Mouse (Mus musculus) A20 (cell line): ENCODE results near the gene Erg.

Source experiments
- DNase-seq: peaks from one replicate; pipeline ENCODE4 v3.0.0-alpha.2; 2011; ENCODE audit warnings: low read depth, low spot score

The Erg gene

DNA sequence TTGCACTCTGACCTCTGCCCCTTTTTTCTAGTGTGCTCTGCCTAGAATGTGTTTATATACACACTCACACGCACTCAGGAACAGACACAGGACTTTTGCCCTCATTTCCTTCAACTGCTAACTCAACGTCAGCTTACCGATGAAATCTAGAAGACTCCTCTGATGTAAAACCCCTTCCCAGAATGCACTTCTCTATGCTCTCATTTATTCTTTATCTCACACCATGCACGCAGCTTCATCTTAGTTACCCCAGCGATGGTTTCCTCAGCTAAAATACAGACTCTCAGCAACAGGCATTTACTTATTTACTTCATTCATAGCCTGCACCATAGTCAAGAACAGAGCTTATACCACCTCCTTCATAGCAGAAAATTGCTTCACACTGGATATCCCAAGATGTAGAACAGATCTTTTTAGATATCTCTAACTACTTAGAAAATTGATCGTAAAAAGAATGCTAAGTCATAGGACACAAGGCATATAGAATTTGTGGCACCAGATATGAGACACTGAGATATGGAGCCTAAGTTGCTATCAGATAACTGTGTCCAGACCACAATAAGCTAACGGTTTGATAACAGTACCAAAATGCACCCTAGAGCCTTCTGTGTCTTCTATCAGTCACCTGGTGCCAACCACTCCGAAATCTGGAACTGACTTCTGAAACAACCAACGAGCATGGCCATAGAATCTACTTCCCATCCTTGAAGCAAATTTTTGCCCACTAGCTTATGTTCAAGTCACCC, 98.6 kb downstream of the Erg start:
- DNase-seq, result no peak

DNA sequence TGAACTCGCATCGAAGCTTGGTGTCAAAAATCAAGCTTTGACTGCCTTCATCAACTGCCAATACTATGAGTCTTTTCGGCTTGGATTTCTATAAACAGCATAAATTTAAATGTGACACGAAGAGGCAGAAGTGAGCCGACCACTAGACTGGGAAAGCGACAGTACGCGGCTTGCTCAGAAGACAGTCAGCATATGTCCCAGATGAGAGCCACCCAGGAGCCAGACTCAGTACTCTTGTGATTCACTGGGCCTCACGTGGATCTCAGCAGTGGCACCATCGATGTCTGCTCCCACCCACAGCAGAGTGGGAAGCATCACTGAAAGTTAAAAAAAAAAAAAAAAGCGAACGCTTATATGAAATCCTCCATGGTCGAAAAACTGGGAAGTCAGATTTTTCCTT, 105.2 kb downstream of the Erg start:
- DNase-seq, result no peak

GRCm38 (mm10) chr16:95478558-95478957, 107.8 kb downstream of the Erg start:
- DNase-seq, result no peak

DNA sequence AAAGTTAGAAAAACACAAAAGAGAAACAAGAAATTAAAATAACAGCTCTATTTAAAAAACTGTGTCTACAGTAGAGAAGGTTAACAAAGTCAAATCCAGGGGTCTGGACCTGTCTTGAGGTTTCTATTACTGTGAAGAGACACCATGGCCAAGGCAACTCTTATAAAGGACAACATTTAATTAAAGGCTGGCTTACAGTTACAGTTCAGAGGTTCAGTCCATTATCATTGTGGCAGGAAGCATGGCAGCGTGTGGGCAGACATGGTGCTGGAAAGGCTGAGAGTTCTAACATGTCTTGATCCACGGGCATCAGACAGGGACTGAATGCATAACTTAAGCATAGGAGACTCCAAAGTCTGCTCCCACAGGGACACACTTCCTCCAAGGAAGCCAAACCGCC, 111.4 kb downstream of the Erg start:
- DNase-seq, result no peak

- no peak for DNase-seq
Measured at GRCm38 (mm10) chr16:95473946-95474345, 112.4 kb downstream of the Erg start.

DNA sequence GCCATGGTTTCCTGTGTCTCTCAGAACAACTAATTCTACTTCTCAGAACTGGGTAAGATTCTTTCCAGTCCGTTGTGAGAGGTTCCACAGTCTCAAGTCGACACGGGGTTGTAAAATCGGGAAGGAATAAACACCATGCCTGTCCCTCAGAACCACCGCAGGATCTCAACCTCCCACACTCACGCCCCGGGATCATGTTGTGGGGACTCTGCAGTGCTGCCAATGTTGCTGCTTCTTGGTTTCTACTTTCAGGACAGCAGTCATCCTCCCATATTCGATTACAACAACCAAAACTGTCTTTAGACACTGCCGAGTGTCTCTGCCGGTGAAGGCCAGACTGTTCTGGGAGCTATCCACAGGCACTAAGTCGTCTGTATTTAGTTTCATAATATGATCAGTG, 113.6 kb downstream of the Erg start:
- DNase-seq, result no peak

DNA sequence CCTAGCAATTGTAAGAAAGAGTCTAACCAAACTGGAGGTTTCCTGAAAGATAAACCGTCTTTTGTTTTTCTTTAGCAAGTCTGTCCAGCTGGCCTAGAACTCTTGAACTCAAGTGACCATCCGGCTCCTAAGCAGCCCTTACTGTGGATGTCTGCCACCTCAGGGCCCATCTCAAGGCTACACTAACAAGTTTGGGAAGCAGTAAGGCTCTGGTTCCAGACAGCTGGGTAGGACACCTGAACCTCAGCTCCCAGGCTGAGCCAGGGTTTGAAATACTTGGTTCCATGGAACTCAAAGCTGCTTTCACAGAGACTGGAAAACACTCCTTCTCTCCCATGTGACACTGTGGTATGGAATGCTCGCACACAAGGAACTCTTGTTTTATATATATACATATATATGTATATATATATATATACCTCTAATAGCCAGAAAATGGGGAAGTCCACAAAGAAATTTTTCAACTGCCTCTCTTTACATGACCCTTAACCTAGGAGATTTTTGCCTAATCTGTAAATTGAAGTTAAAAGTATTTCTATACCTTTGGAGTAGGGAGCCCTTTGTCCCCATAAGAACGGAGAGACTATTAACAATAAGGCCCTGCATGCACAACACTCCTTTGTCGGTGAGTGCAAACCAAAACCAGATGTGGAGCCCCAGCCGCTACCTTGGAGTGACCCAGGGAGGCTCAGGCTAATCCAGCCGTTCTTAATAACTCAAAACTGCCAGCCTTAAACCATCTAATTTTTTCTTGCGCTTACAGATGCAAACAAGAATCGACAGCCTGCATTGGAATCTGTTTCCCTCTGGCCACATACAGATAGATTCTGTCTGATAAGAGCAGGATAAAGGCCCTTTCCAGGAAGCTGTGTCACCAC, 116.9 kb downstream of the Erg start:
- no peak for DNase-seq

GRCm38 (mm10) chr16:95467893-95468292, 118.5 kb downstream of the Erg start:
- DNase-seq, result no peak

DNA sequence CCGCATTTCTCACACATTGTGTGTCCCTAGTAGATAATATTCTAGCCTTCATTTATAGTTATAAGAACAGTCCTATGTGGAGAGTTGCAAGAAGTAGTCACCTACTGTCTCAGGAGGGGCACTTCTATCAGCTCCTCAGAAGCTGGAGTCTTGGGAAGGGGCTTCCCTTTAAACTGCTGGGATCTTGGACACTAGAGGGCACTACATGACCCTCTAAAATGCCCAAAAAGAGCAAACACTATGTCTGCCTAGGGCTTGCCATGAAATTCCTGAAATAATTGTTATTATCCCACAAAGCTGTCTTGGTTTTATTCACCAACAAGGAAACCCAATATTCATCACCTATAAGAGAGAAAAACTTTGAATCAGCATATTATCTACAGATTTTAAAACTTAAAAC, 119.8 kb downstream of the Erg start:
- DNase-seq, result peak; percentile 15

GRCm38 (mm10) chr16:95464609-95465008, 121.8 kb downstream of the Erg start:
- DNase-seq, result no peak

DNA sequence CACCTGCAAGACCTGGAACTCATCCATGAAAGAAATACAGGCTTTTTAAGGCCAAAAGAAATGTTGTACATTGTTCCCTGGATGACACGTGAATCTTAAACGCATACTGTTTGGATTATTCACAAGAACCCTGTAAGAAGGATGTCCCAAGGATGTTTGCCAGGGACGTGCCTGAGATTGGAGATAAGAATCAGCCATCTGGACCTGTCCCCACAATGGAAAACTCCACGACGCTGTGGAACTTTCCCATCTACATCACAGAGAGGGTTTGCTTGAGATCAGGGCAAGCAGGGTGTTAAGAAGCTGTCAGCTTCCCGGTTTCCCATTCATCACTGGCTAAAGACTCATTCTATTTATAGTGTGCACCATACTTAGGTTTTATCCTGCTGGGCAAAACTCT, 122.6 kb downstream of the Erg start:
- no peak for DNase-seq

- no peak for DNase-seq
Measured at GRCm38 (mm10) chr16:95461941-95462340, 124.5 kb downstream of the Erg start.

DNA sequence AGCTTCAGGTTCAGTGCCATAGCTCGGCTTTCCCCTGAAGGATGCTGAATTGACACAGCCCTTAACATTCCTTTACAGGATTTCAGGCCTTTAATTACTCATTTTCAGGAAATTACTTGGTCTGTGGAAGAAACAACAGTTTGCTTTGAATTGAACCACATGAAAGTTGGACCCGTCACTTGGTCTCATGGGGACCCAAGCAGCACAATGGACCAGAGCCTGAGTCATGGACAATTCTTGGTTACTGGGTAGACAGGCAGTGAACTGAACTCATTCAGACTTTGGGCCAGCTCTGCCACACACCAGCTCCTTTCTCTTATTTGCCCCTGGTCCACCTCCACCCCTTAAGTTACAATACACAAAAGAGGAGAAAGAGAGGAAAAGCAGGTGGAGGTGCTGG, 126.1 kb downstream of the Erg start:
- DNase-seq, result no peak

- DNase-seq, result no peak
Measured at GRCm38 (mm10) chr16:95459325-95459691, 127.1 kb downstream of the Erg start.

DNA sequence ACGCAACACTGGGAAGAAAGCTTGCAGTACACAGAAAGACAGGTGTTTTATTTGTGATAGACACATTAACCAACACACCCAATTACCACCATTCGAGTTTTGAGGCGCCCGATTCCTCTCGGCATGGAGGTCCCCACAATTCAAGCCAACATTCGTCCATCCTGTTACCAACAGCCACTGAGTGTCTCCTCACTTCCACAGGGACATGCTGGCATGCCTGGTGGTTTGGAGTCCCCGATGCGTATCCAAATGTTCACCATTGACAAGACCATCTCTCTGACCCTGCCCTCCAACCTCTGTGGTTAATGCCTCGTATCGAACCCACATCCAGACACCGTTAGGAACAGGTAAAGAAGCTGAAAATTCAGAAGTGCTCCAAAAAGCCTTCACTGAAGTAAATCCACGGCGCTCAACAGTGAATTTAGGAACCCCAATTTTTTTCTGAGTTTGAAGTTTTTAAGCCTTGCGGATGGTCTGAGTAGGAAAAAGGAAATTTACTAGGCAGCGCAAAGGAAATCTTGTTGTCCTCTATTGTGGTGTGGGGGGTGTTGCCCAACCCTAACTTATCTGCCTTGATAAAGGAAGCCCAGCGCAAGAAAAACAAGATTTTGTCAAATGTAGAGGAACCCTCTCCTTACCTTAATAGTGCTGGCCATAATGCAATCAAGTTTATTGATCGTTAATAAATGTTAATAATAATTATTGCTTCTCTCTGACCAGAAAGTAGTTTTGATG, 127.6 kb downstream of the Erg start:
- no peak for DNase-seq

- no peak for DNase-seq
Measured at GRCm38 (mm10) chr16:95457006-95457405, 129.4 kb downstream of the Erg start.

DNA sequence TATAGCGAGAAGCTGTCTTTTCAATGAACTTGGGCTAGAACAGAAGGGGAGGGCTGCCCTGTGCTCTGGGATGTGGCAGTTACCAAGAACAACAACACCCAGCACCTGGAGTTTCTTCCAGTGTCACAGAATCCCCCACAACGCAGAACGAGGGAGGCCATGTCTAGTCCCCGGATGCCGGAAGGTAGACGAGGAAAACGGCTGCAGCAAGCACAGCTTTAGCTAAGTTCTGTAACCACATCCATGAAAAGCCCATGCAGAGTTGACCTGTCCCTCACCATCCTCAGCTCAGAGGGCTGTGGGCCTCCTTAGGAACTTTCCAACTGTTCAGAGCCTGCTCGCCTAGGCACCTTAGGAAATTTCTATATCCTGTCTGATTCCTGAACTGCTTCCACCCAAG, 130.5 kb downstream of the Erg start:
- no peak for DNase-seq

DNA sequence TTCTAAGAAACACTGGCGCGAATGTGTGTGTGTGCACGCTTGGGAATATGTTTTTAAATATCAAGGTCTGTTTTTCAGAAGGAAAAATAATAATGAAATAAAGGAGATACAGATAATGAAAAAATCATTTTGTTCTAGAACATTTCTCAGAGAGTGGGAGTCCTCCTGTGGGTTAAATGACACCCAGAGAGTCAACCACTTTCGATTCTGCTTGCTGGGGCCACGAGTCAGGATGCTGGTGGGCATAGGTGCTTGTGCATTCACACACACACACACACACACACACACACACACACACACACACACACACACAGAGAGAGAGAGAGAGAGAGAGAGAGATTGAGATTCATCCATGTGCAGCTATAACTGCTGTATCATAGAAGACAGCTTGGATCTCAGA, 130.9 kb downstream of the Erg start:
- DNase-seq, result no peak

DNA sequence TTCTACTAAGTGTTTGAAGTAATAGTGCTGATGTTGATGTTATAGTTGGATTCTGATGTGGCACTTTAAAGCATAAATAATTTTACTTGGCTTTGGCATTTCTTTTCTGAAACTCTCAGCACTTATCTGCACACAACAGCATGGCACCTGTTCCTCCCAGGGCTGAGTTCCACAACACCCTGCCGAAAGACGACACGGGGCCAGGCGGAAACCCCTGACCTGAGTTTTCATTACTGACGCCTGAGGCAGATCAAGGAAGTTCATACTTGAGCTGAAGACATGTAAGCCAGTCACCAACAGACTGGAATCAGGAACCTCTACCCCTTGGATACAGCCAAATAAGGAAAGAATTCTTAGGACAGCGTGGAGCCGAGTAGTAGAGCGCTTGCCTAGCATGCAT, 134.0 kb downstream of the Erg start:
- DNase-seq, result no peak

- no peak for DNase-seq
Measured at GRCm38 (mm10) chr16:95449361-95449725, 137.1 kb downstream of the Erg start.

GRCm38 (mm10) chr16:95448643-95449360, 137.6 kb downstream of the Erg start:
- no peak for DNase-seq

DNA sequence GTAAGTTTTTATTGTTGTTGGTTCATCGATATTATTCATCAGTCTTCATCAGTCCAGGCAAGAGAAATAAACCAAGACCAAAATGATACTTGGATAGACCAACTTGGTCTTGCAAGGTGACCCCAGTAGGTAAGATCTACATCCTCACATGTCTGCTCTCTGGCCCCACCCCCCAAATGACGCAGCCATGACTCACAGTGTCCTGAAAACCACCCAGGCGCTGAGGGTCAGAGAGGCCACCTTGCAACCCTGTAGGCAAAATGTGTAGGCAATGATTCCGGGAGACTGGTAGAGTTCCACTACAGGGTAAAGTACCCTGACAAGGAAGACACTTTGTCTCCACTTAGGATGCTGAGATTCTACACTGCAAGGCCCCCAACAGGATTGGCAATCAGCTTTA, 138.5 kb downstream of the Erg start:
- no peak for DNase-seq
